Mouse (Mus musculus) right cerebral cortex, adult 18-20 months (tissue): ENCODE measurements around the gene Tfap2e.

Experiments
- DNase-seq: peaks from one replicate; pipeline ENCODE4 v3.0.0; 2022; ENCODE audit warnings: mixed read lengths

Tfap2e gene

GRCm38 (mm10) chr4:126696908-126697307, 39.1 kb downstream of the Tfap2e start:
- DNase-seq, result no peak

- no peak for DNase-seq
These were observed 43.0 kb downstream of the Tfap2e start for GRCm38 (mm10) chr4:126693021-126693420.

- DNase-seq, result no peak
These were observed 46.6 kb downstream of the Tfap2e start for GRCm38 (mm10) chr4:126689457-126689856.

GRCm38 (mm10) chr4:126683084-126683483, 53.0 kb downstream of the Tfap2e start:
- DNase-seq, result no peak

GRCm38 (mm10) chr4:126682298-126682697, 53.7 kb downstream of the Tfap2e start:
- no peak for DNase-seq

GRCm38 (mm10) chr4:126677054-126678003, 58.7 kb downstream of the Tfap2e start, which contains the start of gene Psmb2:
Gene Psmb2 (plus strand): TSS chr4:126677630.
- DNase-seq, result peak; percentile 98

GRCm38 (mm10) chr4:126667075-126667474, 69.0 kb downstream of the Tfap2e start:
- no peak for DNase-seq
